Mouse (Mus musculus) large intestine, adult 2 months (tissue): ENCODE results near the gene Adra2a. TPM values are rescaled to one million over a fixed set of nuclear protein-coding genes. Genes with fewer than 3 reads are reported as not detected.

Experiments used
- DNase-seq: peaks from one replicate; pipeline ENCODE4 v3.0.0-alpha.2; 2012; ENCODE audit warnings: low read depth, low spot score
- WGBS: fragments of 180-500 bp; shearing (Covaris S2); methylation state at CpG from one replicate; pipeline ENCODE4 v1.1.7; 2018; 5-methylcytosine and 5-hydroxymethylcytosine counted together
- polyA plus RNA-seq: library from polyadenylated mRNA; depleted of rRNA; stranded (reverse); fragments of >200 nt; gene quantifications from 2 replicates; pipeline ENCODE4 v1.2.3, GENCODE M21; 2012; rRNA removed

Gene Adra2a
- polyA plus RNA-seq, 1 experiment = 6.2 TPM

- DNase-seq = no peak
- WGBS = 31% methylated on average over 5 of the region's 5 CpGs
Observed at GRCm38 (mm10) chr19:54072233-54072800, 28.4 kb downstream of the Adra2a start.

- 26% methylated on average over 10 of the region's 10 CpGs for WGBS
- DNase-seq = no peak
Observed at GRCm38 (mm10) chr19:54076362-54077349, 32.7 kb downstream of the Adra2a start.

DNA sequence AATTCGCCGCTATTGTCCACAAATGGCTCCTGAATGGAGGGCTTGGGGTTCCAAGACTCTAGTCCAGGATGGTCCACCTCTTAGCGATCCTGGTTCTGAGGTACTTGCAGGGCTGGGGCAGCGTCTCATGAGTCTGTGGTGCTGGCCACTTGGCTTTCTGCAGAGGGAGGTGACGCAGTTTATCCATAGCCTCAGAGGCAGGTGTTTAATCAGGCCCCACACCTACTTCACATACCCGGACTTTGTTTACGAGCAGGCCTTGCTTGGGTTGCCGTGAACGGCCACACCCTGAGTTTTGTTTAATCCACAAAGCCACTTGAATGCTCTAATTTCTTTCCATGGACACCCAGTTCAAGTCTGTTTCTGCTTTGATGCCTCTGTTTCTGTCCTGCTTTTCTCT is 37.4 kb downstream of the Adra2a start:
- peak; percentile 51 for DNase-seq
- 56% methylated on average over 9 of the region's 9 CpGs for WGBS

GRCm38 (mm10) chr19:54081716-54082165 is 37.8 kb downstream of the Adra2a start:
- 83% methylated on average over 9 of the region's 9 CpGs for WGBS
- no peak for DNase-seq

- DNase-seq = no peak
- 74% methylated on average over 10 of the region's 10 CpGs for WGBS
Observed at GRCm38 (mm10) chr19:54087319-54087718, 43.4 kb downstream of the Adra2a start.

- no peak for DNase-seq
- 80% methylated on average over 3 of the region's 3 CpGs for WGBS
Observed at GRCm38 (mm10) chr19:54093599-54093998, 49.6 kb downstream of the Adra2a start.

DNA sequence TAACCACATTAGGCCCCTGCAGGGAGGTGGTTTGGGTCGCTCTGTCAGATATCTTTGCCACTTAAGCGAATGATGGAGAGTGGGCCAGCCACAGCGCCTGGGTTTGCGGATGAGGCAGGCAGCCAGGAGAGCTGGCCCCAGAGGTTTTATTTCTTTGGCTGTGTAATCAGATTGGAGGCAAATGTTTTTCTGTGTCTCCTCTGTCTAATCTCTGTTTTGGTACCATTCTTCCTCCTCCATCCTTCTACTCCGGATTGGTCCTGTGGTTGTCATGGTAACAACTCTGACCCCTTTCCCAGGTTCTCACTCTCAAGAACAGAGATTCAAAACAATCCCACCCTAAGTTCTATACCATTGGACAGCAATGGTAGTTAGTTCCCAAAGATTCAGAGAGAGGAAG is 51.8 kb downstream of the Adra2a start:
- 80% methylated on average over 5 of the region's 5 CpGs for WGBS
- DNase-seq = no peak

DNA sequence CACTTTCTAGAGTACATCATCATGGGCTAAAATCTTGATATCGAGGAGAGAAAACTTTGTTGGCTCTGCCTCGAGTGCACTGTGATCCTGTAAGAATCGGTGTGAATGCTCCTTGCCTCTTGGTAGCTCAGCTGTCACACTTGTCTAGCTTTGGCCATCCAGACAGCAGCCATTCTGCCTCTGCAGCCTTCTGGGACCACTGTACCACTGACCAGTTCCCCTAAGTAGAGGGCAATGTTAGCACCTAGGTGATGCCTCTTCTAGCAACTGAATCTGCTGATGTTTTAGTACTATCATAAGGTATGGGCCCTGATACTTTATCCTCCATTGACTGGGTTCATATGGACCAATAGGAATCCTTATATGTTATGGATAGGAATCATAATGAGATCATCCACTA is 54.4 kb downstream of the Adra2a start:
- 84% methylated on average over 3 of the region's 3 CpGs for WGBS
- no peak for DNase-seq

Other genes with a start within 250 kb of the Adra2a start
- 8.7 and 11.2 TPM in 2 replicates for gene Pdcd4, start 151.9 kb upstream of the Adra2a start, polyA plus RNA-seq
- 16.2 and 19.9 TPM in 2 replicates for gene Shoc2, start 99.8 kb upstream of the Adra2a start, polyA plus RNA-seq
- 9.1 and 9.7 TPM in 2 replicates for gene Bbip1, start 99.5 kb upstream of the Adra2a start, polyA plus RNA-seq